Mouse (Mus musculus) heart, adult 2 months (tissue): ENCODE data around the gene Gadd45gip1.

Experiments
- CTCF ChIP-seq: fragments of 200-600 bp; IDR thresholded peaks from 2 replicates; pipeline ENCODE4 v1.8.1; 2022; ENCODE audit warnings: antibody characterized with exemption, mild to moderate bottlenecking, moderate library complexity
- EP300 ChIP-seq: fragments of 200-500 bp; IDR thresholded peaks from 2 replicates; pipeline ENCODE4 v1.6.1; 2011; ENCODE audit warnings: low read depth, low read length, control low read depth; ENCODE audit not compliant: insufficient read depth

- no peak for TF ChIP-seq EP300
- TF ChIP-seq CTCF, result no peak
Measured at GRCm38 (mm10) chr8:84813830-84814229, 17.5 kb upstream of the Gadd45gip1 start.
